Mouse (Mus musculus) granulocyte monocyte progenitor cell, adult 5-6 weeks (primary cell): Measurements from ENCODE around the gene Hic2. TPM values are rescaled to one million over a fixed set of nuclear protein-coding genes. Genes with fewer than 3 reads are reported as not detected.
A peak's percentile ranks its signal among the peaks of the same experiment; 100 is the strongest.

Experiments used
- ATAC-seq: replicated peaks from 2 replicates; pipeline ENCODE4 v1.8.0; 2016; ENCODE audit warnings: mild to moderate bottlenecking, moderate TSS enrichment, inconsistent platforms; ENCODE audit not compliant: poor library complexity, severe bottlenecking
- total RNA-seq, 2 experiments: library from RNA; stranded (forward) in 1 of 2; stranded (reverse) in 1 of 2; fragments of 200-712, 200-1000 nt in 1 of 2; fragments of >200 nt in 1 of 2; fragmentation: Nextera tagmentation in 1 of 2; gene quantifications; 2 replicates each; pipeline ENCODE4 v1.2.3; 2014 to 2017

The Hic2 gene
- total RNA-seq, 2 experiments from 2014 or later = 2.0 to 5.0 TPM

DNA sequence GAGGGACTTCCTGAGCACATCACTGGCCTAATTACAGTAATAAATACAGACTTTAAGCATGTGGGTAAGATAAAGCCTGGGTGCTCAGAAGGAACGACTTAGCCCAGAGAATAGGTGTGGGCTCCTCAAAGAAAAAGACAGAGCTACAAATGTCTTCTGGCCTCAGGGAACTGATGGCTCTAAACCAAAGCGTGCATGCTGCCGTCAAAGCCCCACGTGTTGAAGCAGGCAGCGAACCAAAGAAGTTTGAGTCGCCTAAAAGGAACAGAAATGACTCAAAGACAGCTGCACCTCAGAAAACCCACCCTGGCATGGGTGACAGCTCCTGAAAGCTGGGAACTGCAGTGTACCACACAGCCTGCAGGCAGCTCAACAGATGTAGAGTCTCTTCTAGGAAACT is 38.5 kb downstream of the Hic2 start:
- ATAC-seq = no peak

DNA sequence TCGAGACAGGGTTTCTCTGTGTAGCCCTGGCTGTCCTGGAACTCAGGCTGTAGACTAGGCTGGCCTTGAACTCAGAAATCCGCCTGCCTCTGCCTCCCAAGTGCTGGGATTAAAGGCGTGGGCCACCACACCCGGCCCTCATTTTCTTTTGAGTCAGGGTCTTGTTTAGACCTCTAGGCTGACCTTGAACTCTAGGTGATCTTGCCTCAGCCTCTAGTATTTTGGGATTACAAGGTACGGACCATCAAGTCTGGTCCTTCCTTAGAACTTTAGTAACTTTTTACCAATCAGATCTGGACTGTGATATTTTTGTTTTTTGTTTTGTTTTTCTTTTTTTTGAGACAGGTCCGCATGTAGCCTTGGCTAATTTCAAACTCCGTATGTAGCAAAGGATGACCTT is 42.3 kb downstream of the Hic2 start, which contains the start of gene Tmem191c:
TSS of gene Tmem191c (plus strand) at position 357 of the 400 bp plus-strand sequence.
- no peak for ATAC-seq

DNA sequence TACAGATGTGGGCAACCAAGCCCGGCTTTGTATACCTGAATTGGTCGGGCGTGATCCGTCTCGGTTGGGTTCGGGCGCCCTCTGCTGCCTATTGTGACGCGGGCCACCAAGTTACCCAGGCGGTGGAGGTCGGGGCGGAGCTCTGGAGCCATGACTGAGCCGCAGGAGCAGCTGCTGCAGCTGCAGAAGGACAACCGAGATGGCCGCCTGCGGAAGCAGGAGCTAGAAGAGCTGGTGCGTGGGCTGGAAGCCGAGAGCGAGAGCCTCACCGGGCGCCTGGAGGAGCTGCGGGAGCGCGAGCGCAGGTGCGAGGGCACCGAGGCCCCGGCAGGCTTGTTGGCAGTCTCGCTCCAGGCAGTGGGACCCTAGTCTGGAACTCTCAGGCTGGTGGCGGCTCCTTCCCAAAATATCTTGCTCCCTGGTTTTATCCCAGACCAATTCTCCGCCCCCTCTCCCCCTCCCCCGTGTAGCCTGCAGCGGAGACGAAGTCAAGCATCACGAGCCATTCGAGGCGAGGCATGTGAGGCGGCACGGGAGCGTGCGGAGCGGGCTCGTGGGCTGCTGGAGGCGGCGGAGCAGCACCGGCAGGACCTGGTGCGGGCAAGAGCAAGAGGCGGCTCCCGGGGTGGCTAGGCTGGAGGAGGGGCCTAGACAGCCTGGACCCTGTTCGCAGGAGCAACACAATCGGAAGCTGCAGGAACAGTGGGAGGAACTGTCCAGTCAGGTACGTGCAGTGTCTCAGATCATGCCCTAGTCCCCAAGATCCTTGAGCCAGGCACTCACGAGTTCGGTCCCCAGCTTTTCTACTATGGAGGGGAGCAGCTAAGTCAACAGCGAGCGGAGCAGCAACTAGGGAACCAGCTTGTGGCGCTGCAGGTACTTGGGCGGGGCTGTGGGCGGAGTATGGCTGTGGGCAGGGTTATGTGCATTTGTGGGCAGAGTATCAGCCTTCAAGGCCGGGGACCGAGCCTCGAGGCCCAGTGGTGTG is 43.1 kb downstream of the Hic2 start:
- peak; percentile 88 for ATAC-seq

DNA sequence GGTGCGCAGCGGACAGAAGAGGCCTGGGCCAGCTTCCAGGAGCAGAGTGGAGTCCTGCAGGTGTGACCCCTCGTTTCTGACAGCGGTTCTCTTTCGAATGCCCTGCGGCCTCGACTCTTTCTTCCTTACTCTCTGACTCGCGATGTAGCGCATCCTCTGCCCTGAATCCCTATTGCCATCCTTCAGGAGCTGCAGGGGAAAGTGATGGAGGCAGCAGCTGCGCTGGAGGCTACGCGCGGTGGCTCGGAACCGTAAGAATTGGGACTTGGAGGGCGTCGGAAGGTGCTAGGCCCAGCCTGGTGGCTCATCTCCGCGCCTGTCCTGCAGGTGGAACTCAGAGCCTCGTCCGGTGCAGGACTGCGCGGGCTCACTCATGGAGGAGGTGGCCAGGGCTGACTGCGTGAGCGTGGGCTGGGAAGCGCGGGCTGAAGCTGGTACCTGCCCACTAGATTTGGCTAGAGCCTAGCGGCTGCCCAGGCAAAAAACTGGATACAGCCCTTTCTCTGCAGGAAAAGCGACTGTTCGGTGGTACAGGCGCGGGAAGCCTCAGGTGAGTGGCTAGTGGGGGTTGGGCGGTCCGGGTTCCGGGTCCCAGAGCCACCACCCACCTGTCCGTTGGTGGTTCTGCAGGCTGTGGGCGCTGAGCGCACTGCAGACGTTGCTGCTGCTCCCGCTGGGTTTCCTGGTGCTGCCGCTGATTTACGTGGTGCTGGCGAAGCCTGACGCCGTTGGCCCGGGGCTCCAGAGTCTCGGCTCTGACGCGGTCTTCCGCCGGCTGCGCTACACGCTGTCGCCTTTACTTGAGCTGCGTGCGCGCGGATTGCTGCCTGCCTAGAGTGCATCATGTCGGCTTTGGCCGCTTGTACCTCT is 44.2 kb downstream of the Hic2 start:
- ATAC-seq = peak; percentile 42

DNA sequence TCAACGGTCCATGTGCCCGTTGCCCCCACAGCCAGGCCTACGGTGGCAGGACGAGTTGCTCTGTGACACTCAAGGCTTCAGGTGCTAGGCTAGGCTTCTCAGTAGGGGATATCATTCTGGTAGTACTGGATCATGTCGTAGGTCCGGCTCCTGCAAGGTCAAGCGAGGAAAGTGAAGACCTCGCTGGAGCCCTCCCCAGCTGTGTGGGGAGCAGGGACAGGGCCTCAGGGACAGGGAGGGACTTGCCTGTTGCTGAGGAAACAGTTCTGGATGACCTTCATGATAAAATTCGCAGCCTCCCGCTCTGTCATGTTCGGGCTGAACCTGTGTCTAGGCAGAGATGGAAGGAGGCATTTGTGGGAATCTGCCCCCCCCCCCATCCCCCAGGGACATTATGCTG is 47.1 kb downstream of the Hic2 start:
- ATAC-seq = no peak

DNA sequence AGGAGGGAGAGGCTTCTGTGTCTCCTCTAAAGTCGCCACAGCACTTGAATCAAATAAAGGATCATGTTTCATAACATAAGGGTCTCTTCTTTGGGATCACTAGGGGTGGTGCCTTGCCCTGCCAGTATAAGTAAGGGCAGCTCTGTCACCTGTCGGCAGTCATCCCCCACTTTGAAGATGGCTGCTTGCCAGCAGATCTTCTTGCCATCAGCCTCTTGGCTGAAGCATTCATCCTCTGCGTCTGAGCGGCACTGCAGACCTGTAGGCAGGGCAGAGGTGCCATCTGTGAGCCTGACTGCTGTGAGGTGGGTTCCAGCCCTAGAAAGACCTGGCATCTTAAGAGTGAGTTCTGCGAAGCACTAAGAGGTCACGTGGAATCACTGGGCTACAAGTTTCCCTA is 49.8 kb downstream of the Hic2 start:
- no peak for ATAC-seq

DNA sequence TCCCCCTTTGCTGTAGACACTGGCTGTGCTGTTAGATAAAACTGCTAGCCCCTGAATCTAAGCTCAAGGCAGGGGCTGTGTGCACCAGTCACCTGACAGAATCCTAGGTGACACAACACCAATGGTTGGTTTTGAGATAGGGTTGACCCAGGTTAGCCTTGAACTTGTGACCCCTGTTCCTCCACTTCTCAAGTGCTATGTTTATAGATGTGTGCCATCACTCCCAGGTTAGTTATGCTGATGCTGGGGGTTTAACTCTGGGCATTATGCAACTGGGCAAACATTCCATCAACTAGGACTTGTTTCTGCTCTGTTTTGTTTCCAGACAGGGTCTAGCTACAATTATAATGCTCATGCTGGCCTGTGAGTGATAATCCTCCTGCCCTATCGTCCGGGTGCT is 53.7 kb downstream of the Hic2 start:
- ATAC-seq = no peak

DNA sequence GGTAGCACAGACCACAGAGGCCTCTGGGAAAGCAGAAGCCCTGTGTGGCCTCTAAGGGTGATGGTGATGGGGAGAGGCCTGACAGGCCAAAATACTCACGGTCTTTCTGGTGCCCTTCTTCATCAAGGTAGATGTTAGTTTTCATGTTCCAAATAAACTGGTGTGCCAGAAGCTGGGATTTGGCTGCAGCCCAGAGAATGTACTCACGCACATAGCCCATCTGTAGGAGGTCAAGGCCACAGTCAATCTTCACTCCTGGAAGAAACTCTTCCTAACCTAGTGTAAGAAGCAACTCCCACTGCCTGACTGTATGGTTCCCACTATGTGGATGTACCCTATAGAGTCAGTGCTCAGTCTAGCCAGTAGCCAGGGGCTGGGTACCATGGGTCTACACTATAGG is 57.6 kb downstream of the Hic2 start:
- no peak for ATAC-seq

DNA sequence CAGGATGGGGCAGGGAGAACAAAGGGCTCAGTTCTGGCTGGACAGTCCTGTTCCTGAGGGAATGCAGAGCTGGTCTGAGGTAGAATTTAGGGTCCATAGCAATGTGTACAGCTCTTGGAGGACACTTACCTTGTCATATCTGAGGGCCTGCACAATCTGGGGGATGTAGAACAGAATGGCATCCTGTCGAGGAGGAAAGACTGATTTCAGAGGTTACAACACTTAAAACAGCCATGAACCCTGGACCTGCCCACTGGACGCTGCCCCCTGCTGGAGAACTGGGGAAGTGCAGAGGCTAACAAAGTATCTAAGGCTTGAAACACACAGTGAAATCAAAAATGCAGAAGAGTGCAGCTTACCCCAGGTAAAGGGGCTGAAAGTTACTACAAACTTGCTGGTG is 59.4 kb downstream of the Hic2 start:
- ATAC-seq = peak; percentile 84

DNA sequence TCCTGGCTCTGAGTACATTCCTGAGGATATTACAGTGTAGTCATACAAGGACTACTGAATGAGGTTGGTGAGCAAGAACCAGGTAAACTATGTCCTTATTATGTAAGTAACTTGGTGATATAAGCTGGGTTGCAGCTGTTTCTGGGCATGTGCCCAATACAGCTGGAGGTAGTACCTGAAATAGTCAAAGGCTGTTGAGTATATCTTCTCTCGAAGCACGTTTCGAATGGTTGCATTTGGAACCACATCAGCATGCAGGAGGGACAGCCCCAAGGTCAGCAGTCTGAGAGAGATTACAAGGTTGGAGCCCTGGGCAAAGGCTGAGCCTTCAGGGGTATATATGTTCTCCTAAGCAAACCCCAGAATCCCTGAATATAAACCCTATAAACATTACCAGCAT is 67.4 kb downstream of the Hic2 start:
- no peak for ATAC-seq

DNA sequence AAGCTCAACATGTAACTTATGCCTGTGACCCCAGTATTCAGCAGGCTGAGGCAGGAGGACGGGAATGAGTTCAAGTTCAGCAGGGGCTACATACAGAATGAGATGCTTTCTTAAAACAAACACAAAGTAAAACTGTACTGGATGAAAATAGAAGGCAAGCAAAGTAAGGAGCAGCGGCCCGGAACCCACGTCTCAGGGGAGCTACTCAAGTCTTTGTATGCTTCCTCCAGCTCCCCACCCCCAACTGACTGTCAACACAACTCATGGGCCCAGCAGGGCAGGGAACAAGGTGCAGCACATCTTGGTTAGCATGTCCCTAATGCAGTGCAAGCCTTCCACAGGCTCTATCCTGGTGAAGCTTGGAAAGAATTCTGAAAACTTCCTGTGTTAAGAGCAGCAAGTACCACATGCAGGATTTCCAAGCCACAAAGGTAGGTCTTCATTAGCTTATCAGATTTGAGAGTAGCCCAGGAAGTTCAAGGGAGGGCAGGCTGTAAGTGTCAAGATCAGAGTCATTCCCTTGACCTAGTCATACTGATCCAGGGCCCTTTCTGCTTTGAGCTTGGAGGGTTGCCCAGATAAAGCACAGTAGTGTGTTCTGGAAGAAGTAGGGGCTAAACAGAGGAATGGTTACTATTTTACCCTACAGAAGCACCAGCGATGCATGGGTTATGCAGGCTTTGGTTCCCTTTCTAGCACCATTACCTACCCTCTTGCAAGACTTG is 70.3 kb downstream of the Hic2 start:
- no peak for ATAC-seq

DNA sequence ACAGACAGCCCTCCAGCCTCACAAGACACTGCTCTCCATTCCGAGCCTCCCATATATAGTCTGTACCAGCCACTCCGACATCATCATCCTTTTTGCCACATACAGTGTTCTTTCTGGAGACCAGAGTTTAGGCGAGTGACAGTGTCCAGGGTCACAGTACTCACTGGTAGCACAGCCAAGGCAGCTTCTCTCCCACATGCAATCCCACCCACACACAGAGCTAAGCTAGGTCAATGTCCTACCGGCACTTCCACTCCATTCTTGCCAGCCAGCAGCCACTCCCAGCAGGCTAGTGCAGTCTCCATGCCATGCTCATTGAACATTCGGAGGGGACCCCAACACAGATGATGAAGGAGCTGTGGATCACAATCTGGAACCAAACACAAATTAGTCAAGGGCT is 74.1 kb downstream of the Hic2 start:
- ATAC-seq = no peak

DNA sequence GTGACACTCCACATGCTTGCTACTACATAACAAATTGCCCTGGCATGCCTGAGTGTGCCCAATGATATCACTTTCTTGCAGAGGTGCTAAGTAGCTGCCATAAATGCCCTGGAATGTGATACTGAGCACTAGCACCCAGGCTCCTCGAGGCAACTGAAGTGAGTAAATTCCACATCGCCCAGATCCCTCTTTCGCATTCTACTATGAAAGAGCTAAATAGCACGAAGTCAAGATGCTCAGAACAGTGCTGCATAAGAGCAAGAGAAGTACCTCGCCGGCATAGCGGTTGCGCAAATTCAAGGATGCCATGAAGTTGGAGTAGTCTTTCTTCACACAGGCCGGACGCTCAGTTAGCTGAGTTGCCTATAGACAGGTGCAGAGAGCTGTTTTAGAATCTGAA is 75.7 kb downstream of the Hic2 start:
- ATAC-seq = no peak

DNA sequence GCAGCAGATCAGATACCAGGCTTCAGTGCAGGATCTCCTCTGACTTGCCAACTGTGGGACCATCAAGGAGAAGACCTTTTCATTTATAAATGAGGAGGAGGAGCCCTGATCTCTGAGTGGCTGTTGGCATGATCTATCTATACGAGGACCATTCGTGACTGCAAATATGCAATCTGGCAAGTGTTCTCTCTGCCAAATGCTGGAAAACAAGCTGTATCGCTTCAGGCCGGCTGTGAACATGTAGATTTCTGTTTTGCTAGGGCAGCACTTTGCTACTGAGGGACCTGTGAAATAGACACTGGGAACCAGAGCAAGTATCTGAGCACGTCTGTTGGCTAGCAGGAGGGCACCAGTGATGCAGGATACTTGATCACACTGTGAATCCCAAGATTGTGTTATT is 79.2 kb downstream of the Hic2 start:
- ATAC-seq = no peak

Other genes starting within 250 kb of the Hic2 start
- gene Ypel1, start 163.9 kb upstream of the Hic2 start, total RNA-seq (2014; fragmentation: Nextera tagmentation) = 5.8 TPM in 1 of 2 replicates, not detected in the other
- gene Ypel1, start 163.9 kb upstream of the Hic2 start, total RNA-seq (2017) = 1.4 and 2.8 TPM in 2 replicates
- gene Ppil2, start 122.3 kb upstream of the Hic2 start, total RNA-seq (2014; fragmentation: Nextera tagmentation) = 71.2 and 96.8 TPM in 2 replicates
- 92.8 and 93.5 TPM in 2 replicates for gene Ppil2, start 122.3 kb upstream of the Hic2 start, total RNA-seq (2017)
- 48.7 and 50.1 TPM in 2 replicates for gene 2610318N02Rik, start 108.4 kb upstream of the Hic2 start, total RNA-seq (2014; fragmentation: Nextera tagmentation)
- gene 2610318N02Rik, start 108.4 kb upstream of the Hic2 start, total RNA-seq (2017) = 15.0 and 23.5 TPM in 2 replicates
- gene Sdf2l1, start 101.2 kb upstream of the Hic2 start, total RNA-seq (2014; fragmentation: Nextera tagmentation) = 163 and 168 TPM in 2 replicates
- gene Sdf2l1, start 101.2 kb upstream of the Hic2 start, total RNA-seq (2017) = 202 and 226 TPM in 2 replicates
- gene Ydjc, start 89.0 kb upstream of the Hic2 start, total RNA-seq (2014; fragmentation: Nextera tagmentation) = 19.4 and 28.6 TPM in 2 replicates
- gene Ydjc, start 89.0 kb upstream of the Hic2 start, total RNA-seq (2017) = 26.5 and 41.3 TPM in 2 replicates
- 3.7 and 7.8 TPM in 2 replicates for gene Ccdc116, start 86.3 kb upstream of the Hic2 start, total RNA-seq (2014; fragmentation: Nextera tagmentation)
- gene Ccdc116, start 86.3 kb upstream of the Hic2 start, total RNA-seq (2017) = 1.0 and 3.0 TPM in 2 replicates
- 213 and 244 TPM in 2 replicates for gene Ube2l3, start 30.9 kb upstream of the Hic2 start, total RNA-seq (2014; fragmentation: Nextera tagmentation)
- 110 and 124 TPM in 2 replicates for gene Ube2l3, start 30.9 kb upstream of the Hic2 start, total RNA-seq (2017)
- gene Rimbp3, start 25.0 kb upstream of the Hic2 start, total RNA-seq (2014; fragmentation: Nextera tagmentation) = 0.92 and 1.6 TPM in 2 replicates
- 0.34 and 0.88 TPM in 2 replicates for gene Rimbp3, start 25.0 kb upstream of the Hic2 start, total RNA-seq (2017)
- gene Tmem191c, start 42.5 kb downstream of the Hic2 start, total RNA-seq (2014; fragmentation: Nextera tagmentation) = 9.2 and 10.0 TPM in 2 replicates
- gene Tmem191c, start 42.5 kb downstream of the Hic2 start, total RNA-seq (2017) = 5.4 and 5.6 TPM in 2 replicates
- gene Serpind1, start 97.8 kb downstream of the Hic2 start, total RNA-seq (2014; fragmentation: Nextera tagmentation) = not detected in 2 replicates
- gene Serpind1, start 97.8 kb downstream of the Hic2 start, total RNA-seq (2017) = not detected in 2 replicates
- gene Snap29, start 172.4 kb downstream of the Hic2 start, total RNA-seq (2014; fragmentation: Nextera tagmentation) = 18.4 and 21.0 TPM in 2 replicates
- gene Snap29, start 172.4 kb downstream of the Hic2 start, total RNA-seq (2017) = 14.8 and 20.3 TPM in 2 replicates
- gene Pi4ka, start 172.7 kb downstream of the Hic2 start, total RNA-seq (2014; fragmentation: Nextera tagmentation) = 52.5 and 78.2 TPM in 2 replicates
- 28.3 and 29.5 TPM in 2 replicates for gene Pi4ka, start 172.7 kb downstream of the Hic2 start, total RNA-seq (2017)
- gene Crkl, start 218.4 kb downstream of the Hic2 start, total RNA-seq (2014; fragmentation: Nextera tagmentation) = 26.0 and 30.1 TPM in 2 replicates
- 19.4 and 20.9 TPM in 2 replicates for gene Crkl, start 218.4 kb downstream of the Hic2 start, total RNA-seq (2017)